Mouse (Mus musculus): ENCODE data around the gene Pklr. TPM values are rescaled to one million over a fixed set of nuclear protein-coding genes. Genes with fewer than 3 reads are reported as not detected.
A peak's percentile ranks its signal among the peaks of the same experiment; 100 is the strongest.
"Not testable (repeated sequence)": the region's sequence is repeated elsewhere in the genome, so short reads cannot be mapped to it uniquely, and the experiment has no call there.

Gene Pklr
- polyA plus RNA-seq, 1 experiment from 2014 or later: 2.1 TPM

GRCm38 (mm10) chr3:89148567-89148966 lies 12.6 kb downstream of the Pklr start:
- Histone ChIP-seq H3K36me3 (ENCODE audit: control insufficient read depth, insufficient read depth, low read length) (no peaks in the 10 kb centered on the region), H3K9me3 (ENCODE audit: control insufficient read depth, low read length) (no peaks in the 10 kb centered on the region), H3K4me3 (ENCODE audit: low read depth, low read length) (no peak overlapping the region), H3K27ac (ENCODE audit: low read depth, low read length) (no peak overlapping the region), H3K4me2 (ENCODE audit: low read depth, low read length, severe bottlenecking) (no peak overlapping the region), H3K4me1 (replicated peaks; ENCODE audit: control insufficient read depth, insufficient read depth, low read length) (peaks cover 6% of the 10 kb centered on the region; the same call in 1 of the 2 replicates), H3K27me3 (ENCODE audit: control insufficient read depth, insufficient read depth, low read length) (peaks cover 5% of the 10 kb centered on the region), H3K9ac (ENCODE audit: low read length) (no peak overlapping the region)
- peak; percentile 42 for DNase-seq (ENCODE audit: low spot score)
- ATAC-seq (replicated peaks; ENCODE audit: low FRiP score): no peak
- 68% methylated on average over 14 of the region's 14 CpGs for WGBS

- H3K4me2 ChIP-seq (ENCODE audit: low read depth, low read length, severe bottlenecking): no peak overlapping the region
- WGBS: 67% methylated on average over 17 of the region's 17 CpGs
- ATAC-seq (replicated peaks; ENCODE audit: low FRiP score) (no peak), DNase-seq (ENCODE audit: low spot score) (peak; percentile 53)
- no peak overlapping the region for H3K9ac ChIP-seq (ENCODE audit: low read length)
- H3K27me3 ChIP-seq (ENCODE audit: control insufficient read depth, insufficient read depth, low read length): peaks cover 5% of the 10 kb centered on the region
- H3K36me3 ChIP-seq (ENCODE audit: control insufficient read depth, insufficient read depth, low read length): no peaks in the 10 kb centered on the region
- no peak overlapping the region for H3K27ac ChIP-seq (ENCODE audit: low read depth, low read length)
- no peaks in the 10 kb centered on the region for H3K9me3 ChIP-seq (ENCODE audit: control insufficient read depth, low read length)
- H3K4me3 ChIP-seq (ENCODE audit: low read depth, low read length): no peak overlapping the region
- H3K4me1 ChIP-seq (replicated peaks; ENCODE audit: control insufficient read depth, insufficient read depth, low read length): 0 out of 2 replicates have a peak, but pooled peaks cover 4% of the 10 kb centered on the region
These were observed 16.3 kb downstream of the Pklr start for GRCm38 (mm10) chr3:89152084-89152835.

GRCm38 (mm10) chr3:89156951-89157350 lies 21.0 kb downstream of the Pklr start:
- Histone ChIP-seq H3K4me2 (ENCODE audit: low read depth, low read length, severe bottlenecking) (no peak overlapping the region), H3K27ac (ENCODE audit: low read depth, low read length) (no peak overlapping the region), H3K4me3 (ENCODE audit: low read depth, low read length) (no peak overlapping the region), H3K27me3 (ENCODE audit: control insufficient read depth, insufficient read depth, low read length) (peaks cover 4% of the 10 kb centered on the region; the same call in 1 of the 2 replicates), H3K4me1 (replicated peaks; ENCODE audit: control insufficient read depth, insufficient read depth, low read length) (peaks cover 8% of the 10 kb centered on the region; the same call in 1 of the 2 replicates), H3K9ac (ENCODE audit: low read length) (no peak overlapping the region), H3K36me3 (ENCODE audit: control insufficient read depth, insufficient read depth, low read length) (no peaks in the 10 kb centered on the region), H3K9me3 (ENCODE audit: control insufficient read depth, low read length) (no peaks in the 10 kb centered on the region)
- ATAC-seq (replicated peaks; ENCODE audit: low FRiP score): no peak
- peak; percentile 38 for DNase-seq (ENCODE audit: low spot score)
- WGBS: 91% methylated on average over 8 of the region's 8 CpGs

- peak overlapping the region; percentile 70 for H3K4me3 ChIP-seq (ENCODE audit: low read depth, low read length)
- H3K36me3 ChIP-seq (ENCODE audit: control insufficient read depth, insufficient read depth, low read length): no peaks in the 10 kb centered on the region
- no peak for ATAC-seq (replicated peaks; ENCODE audit: low FRiP score)
- peaks cover 4% of the 10 kb centered on the region; the same call in 1 of the 2 replicates for H3K27me3 ChIP-seq (ENCODE audit: control insufficient read depth, insufficient read depth, low read length)
- 24% methylated on average over 7 of the region's 7 CpGs for WGBS
- H3K9ac ChIP-seq (ENCODE audit: low read length): peak overlapping the region; percentile 74; the same call in 1 of the 2 replicates
- peak overlapping the region; percentile 96 for H3K4me2 ChIP-seq (ENCODE audit: low read depth, low read length, severe bottlenecking)
- DNase-seq (ENCODE audit: low spot score): peak; percentile 35
- peaks cover 9% of the 10 kb centered on the region; the same call in 1 of the 2 replicates for H3K4me1 ChIP-seq (replicated peaks; ENCODE audit: control insufficient read depth, insufficient read depth, low read length)
- H3K27ac ChIP-seq (ENCODE audit: low read depth, low read length): no peak overlapping the region
- H3K9me3 ChIP-seq (ENCODE audit: control insufficient read depth, low read length): no peaks in the 10 kb centered on the region
These were observed 22.7 kb downstream of the Pklr start for GRCm38 (mm10) chr3:89158651-89159050.

GRCm38 (mm10) chr3:89159211-89159610 lies 23.3 kb downstream of the Pklr start:
- WGBS: under 1% methylated on average over 13 of the region's 13 CpGs

GRCm38 (mm10) chr3:89159616-89160344 lies 23.8 kb downstream of the Pklr start, which contains the start of gene Hcn3:
Hcn3 (minus strand) TSS chr3:89160196.
- WGBS: under 1% methylated on average over 59 of the region's 66 CpGs
- Histone ChIP-seq H3K36me3 (ENCODE audit: control insufficient read depth, insufficient read depth, low read length) (no peaks in the 10 kb centered on the region), H3K4me3 (ENCODE audit: low read depth, low read length) (peak within 1 kb of the TSS; percentile 70), H3K9me3 (ENCODE audit: control insufficient read depth, low read length) (no peaks in the 10 kb centered on the region), H3K27ac (ENCODE audit: low read depth, low read length) (no peak within 1 kb of the TSS), H3K4me1 (replicated peaks; ENCODE audit: control insufficient read depth, insufficient read depth, low read length) (peaks cover 15% of the 10 kb centered on the region; the same call in 1 of the 2 replicates), H3K4me2 (ENCODE audit: low read depth, low read length, severe bottlenecking) (peak within 1 kb of the TSS; percentile 96), H3K27me3 (ENCODE audit: control insufficient read depth, insufficient read depth, low read length) (peaks cover 4% of the 10 kb centered on the region; the same call in 1 of the 2 replicates), H3K9ac (ENCODE audit: low read length) (peak within 1 kb of the TSS; percentile 74)
- DNase-seq (ENCODE audit: low spot score): peak; percentile 92
- peak; percentile 75 for ATAC-seq (replicated peaks; ENCODE audit: low FRiP score)

More at GRCm38 (mm10) chr3:89159211-89159610, 23.3 kb downstream of the Pklr start:
- Histone ChIP-seq H3K9ac (ENCODE audit: low read length) (peak overlapping the region; percentile 74), H3K27me3 (ENCODE audit: control insufficient read depth, insufficient read depth, low read length) (peaks cover 4% of the 10 kb centered on the region; the same call in 1 of the 2 replicates), H3K4me1 (replicated peaks; ENCODE audit: control insufficient read depth, insufficient read depth, low read length) (peaks cover 14% of the 10 kb centered on the region; the same call in 1 of the 2 replicates), H3K9me3 (ENCODE audit: control insufficient read depth, low read length) (no peaks in the 10 kb centered on the region), H3K27ac (ENCODE audit: low read depth, low read length) (no peak overlapping the region), H3K4me2 (ENCODE audit: low read depth, low read length, severe bottlenecking) (peak overlapping the region; percentile 96), H3K36me3 (ENCODE audit: control insufficient read depth, insufficient read depth, low read length) (no peaks in the 10 kb centered on the region), H3K4me3 (ENCODE audit: low read depth, low read length) (peak overlapping the region; percentile 70)
- ATAC-seq (replicated peaks; ENCODE audit: low FRiP score) (no peak), DNase-seq (ENCODE audit: low spot score) (peak; percentile 86)

GRCm38 (mm10) chr3:89161207-89161606 lies 25.3 kb downstream of the Pklr start:
- peaks cover 23% of the 10 kb centered on the region; the same call in 1 of the 2 replicates for H3K4me1 ChIP-seq (replicated peaks; ENCODE audit: control insufficient read depth, insufficient read depth, low read length)
- H3K27ac ChIP-seq (ENCODE audit: low read depth, low read length); ATAC-seq (replicated peaks; ENCODE audit: low FRiP score); H3K9ac ChIP-seq (ENCODE audit: low read length); H3K9me3 ChIP-seq (ENCODE audit: control insufficient read depth, low read length); H3K36me3 ChIP-seq (ENCODE audit: control insufficient read depth, insufficient read depth, low read length); DNase-seq (ENCODE audit: low spot score); H3K4me3 ChIP-seq (ENCODE audit: low read depth, low read length); H3K27me3 ChIP-seq (ENCODE audit: control insufficient read depth, insufficient read depth, low read length); H3K4me2 ChIP-seq (ENCODE audit: low read depth, low read length, severe bottlenecking): not testable (repeated sequence)

- peaks cover 23% of the 10 kb centered on the region; the same call in 1 of the 2 replicates for H3K4me1 ChIP-seq (replicated peaks; ENCODE audit: control insufficient read depth, insufficient read depth, low read length)
- H3K27me3 ChIP-seq (ENCODE audit: control insufficient read depth, insufficient read depth, low read length): peaks cover 4% of the 10 kb centered on the region; the same call in 1 of the 2 replicates
- no peak overlapping the region for H3K27ac ChIP-seq (ENCODE audit: low read depth, low read length)
- WGBS: 86% methylated on average over 4 of the region's 4 CpGs
- no peak overlapping the region for H3K4me3 ChIP-seq (ENCODE audit: low read depth, low read length)
- H3K9me3 ChIP-seq (ENCODE audit: control insufficient read depth, low read length): no peaks in the 10 kb centered on the region
- no peaks in the 10 kb centered on the region for H3K36me3 ChIP-seq (ENCODE audit: control insufficient read depth, insufficient read depth, low read length)
- ATAC-seq (replicated peaks; ENCODE audit: low FRiP score) (no peak), DNase-seq (ENCODE audit: low spot score) (no peak)
- no peak overlapping the region for H3K4me2 ChIP-seq (ENCODE audit: low read depth, low read length, severe bottlenecking)
- no peak overlapping the region for H3K9ac ChIP-seq (ENCODE audit: low read length)
These were observed 25.8 kb downstream of the Pklr start for GRCm38 (mm10) chr3:89161786-89162185.

Data from forebrain, embryonic 11.5 days (tissue).